Mouse (Mus musculus): ENCODE data around the gene Fam83c. TPM values are rescaled to one million over a fixed set of nuclear protein-coding genes. Genes with fewer than 3 reads are reported as not detected.

Gene Fam83c
- polyA plus RNA-seq, 1 experiment from 2014 or later, result 0.14 TPM

- no peaks in the 10 kb centered on the region for H3K4me1 ChIP-seq (ENCODE audit: control insufficient read depth, insufficient read depth, low read length)
- H3K36me3 ChIP-seq (ENCODE audit: control insufficient read depth, insufficient read depth, low read length), result no peaks in the 10 kb centered on the region
- no peak overlapping the region for H3K4me3 ChIP-seq (ENCODE audit: low read depth, low read length)
- H3K27ac ChIP-seq (ENCODE audit: low read depth, low read length), result no peak overlapping the region
- no peak overlapping the region for H3K4me2 ChIP-seq
- DNase-seq (ENCODE audit: low spot score, missing footprints) (no peak), ATAC-seq (ENCODE audit: low FRiP score) (no peak)
- H3K27me3 ChIP-seq (ENCODE audit: control insufficient read depth, insufficient read depth, low read length), result no peaks in the 10 kb centered on the region
- 87% methylated on average over 4 of the region's 4 CpGs for WGBS
- no peaks in the 10 kb centered on the region for H3K9me3 ChIP-seq (ENCODE audit: control insufficient read depth, low read length)
- H3K9ac ChIP-seq (ENCODE audit: low read length), result no peak overlapping the region
Measured at GRCm38 (mm10) chr2:155809620-155810019, 25.0 kb downstream of the Fam83c start.

- Histone ChIP-seq H3K9me3 (ENCODE audit: control insufficient read depth, low read length) (no peaks in the 10 kb centered on the region), H3K27me3 (ENCODE audit: control insufficient read depth, insufficient read depth, low read length) (no peaks in the 10 kb centered on the region), H3K4me1 (ENCODE audit: control insufficient read depth, insufficient read depth, low read length) (no peaks in the 10 kb centered on the region), H3K4me2 (no peak overlapping the region), H3K9ac (ENCODE audit: low read length) (no peak overlapping the region), H3K4me3 (ENCODE audit: low read depth, low read length) (no peak overlapping the region), H3K27ac (ENCODE audit: low read depth, low read length) (no peak overlapping the region), H3K36me3 (ENCODE audit: control insufficient read depth, insufficient read depth, low read length) (no peaks in the 10 kb centered on the region)
- WGBS, result 81% methylated on average over 4 of the region's 4 CpGs
- DNase-seq (ENCODE audit: low spot score, missing footprints), result no peak
- no peak for ATAC-seq (ENCODE audit: low FRiP score)
Measured at GRCm38 (mm10) chr2:155807408-155807807, 27.2 kb downstream of the Fam83c start.

- H3K9ac ChIP-seq (ENCODE audit: low read length), result no peak overlapping the region
- H3K9me3 ChIP-seq (ENCODE audit: control insufficient read depth, low read length), result no peaks in the 10 kb centered on the region
- H3K4me3 ChIP-seq (ENCODE audit: low read depth, low read length), result no peak overlapping the region
- H3K36me3 ChIP-seq (ENCODE audit: control insufficient read depth, insufficient read depth, low read length), result no peaks in the 10 kb centered on the region
- ATAC-seq (ENCODE audit: low FRiP score), result no peak
- no peak overlapping the region for H3K4me2 ChIP-seq
- no peaks in the 10 kb centered on the region for H3K27me3 ChIP-seq (ENCODE audit: control insufficient read depth, insufficient read depth, low read length)
- 77% methylated on average over 5 of the region's 5 CpGs for WGBS
- no peak overlapping the region for H3K27ac ChIP-seq (ENCODE audit: low read depth, low read length)
- no peak for DNase-seq (ENCODE audit: low spot score, missing footprints)
- H3K4me1 ChIP-seq (ENCODE audit: control insufficient read depth, insufficient read depth, low read length), result no peaks in the 10 kb centered on the region
Measured at GRCm38 (mm10) chr2:155806548-155806947, 28.1 kb downstream of the Fam83c start.

- Histone ChIP-seq H3K4me2 (no peak overlapping the region), H3K36me3 (ENCODE audit: control insufficient read depth, insufficient read depth, low read length) (no peaks in the 10 kb centered on the region), H3K9me3 (ENCODE audit: control insufficient read depth, low read length) (no peaks in the 10 kb centered on the region), H3K9ac (ENCODE audit: low read length) (no peak overlapping the region), H3K4me3 (ENCODE audit: low read depth, low read length) (no peak overlapping the region), H3K27ac (ENCODE audit: low read depth, low read length) (no peak overlapping the region), H3K4me1 (ENCODE audit: control insufficient read depth, insufficient read depth, low read length) (no peaks in the 10 kb centered on the region), H3K27me3 (ENCODE audit: control insufficient read depth, insufficient read depth, low read length) (no peaks in the 10 kb centered on the region)
- 83% methylated on average over 6 of the region's 6 CpGs for WGBS
- no peak for DNase-seq (ENCODE audit: low spot score, missing footprints)
- ATAC-seq (ENCODE audit: low FRiP score), result no peak
Measured at GRCm38 (mm10) chr2:155805925-155806255, 28.8 kb downstream of the Fam83c start.

- H3K27me3 ChIP-seq (ENCODE audit: control insufficient read depth, insufficient read depth, low read length), result no peaks in the 10 kb centered on the region
- H3K27ac ChIP-seq (ENCODE audit: low read depth, low read length), result no peak overlapping the region
- DNase-seq (ENCODE audit: low spot score, missing footprints) (no peak), ATAC-seq (ENCODE audit: low FRiP score) (no peak)
- no peaks in the 10 kb centered on the region for H3K9me3 ChIP-seq (ENCODE audit: control insufficient read depth, low read length)
- 68% methylated on average over 6 of the region's 6 CpGs for WGBS
- H3K9ac ChIP-seq (ENCODE audit: low read length), result no peak overlapping the region
- no peak overlapping the region for H3K4me3 ChIP-seq (ENCODE audit: low read depth, low read length)
- H3K4me2 ChIP-seq, result no peak overlapping the region
- no peaks in the 10 kb centered on the region for H3K4me1 ChIP-seq (ENCODE audit: control insufficient read depth, insufficient read depth, low read length)
- no peaks in the 10 kb centered on the region for H3K36me3 ChIP-seq (ENCODE audit: control insufficient read depth, insufficient read depth, low read length)
Measured at GRCm38 (mm10) chr2:155805231-155805924, 29.3 kb downstream of the Fam83c start.

GRCm38 (mm10) chr2:155804053-155804452 lies 30.6 kb downstream of the Fam83c start:
- 85% methylated on average over 5 of the region's 5 CpGs for WGBS

GRCm38 (mm10) chr2:155802761-155803160 lies 31.9 kb downstream of the Fam83c start:
- Histone ChIP-seq H3K27ac (ENCODE audit: low read depth, low read length) (no peak overlapping the region), H3K4me1 (ENCODE audit: control insufficient read depth, insufficient read depth, low read length) (no peaks in the 10 kb centered on the region), H3K9ac (ENCODE audit: low read length) (no peak overlapping the region), H3K36me3 (ENCODE audit: control insufficient read depth, insufficient read depth, low read length) (no peaks in the 10 kb centered on the region), H3K9me3 (ENCODE audit: control insufficient read depth, low read length) (no peaks in the 10 kb centered on the region), H3K4me2 (no peak overlapping the region), H3K4me3 (ENCODE audit: low read depth, low read length) (no peak overlapping the region), H3K27me3 (ENCODE audit: control insufficient read depth, insufficient read depth, low read length) (no peaks in the 10 kb centered on the region)
- DNase-seq (ENCODE audit: low spot score, missing footprints) (no peak), ATAC-seq (ENCODE audit: low FRiP score) (no peak)
- 60% methylated on average over 3 of the region's 3 CpGs for WGBS

More at GRCm38 (mm10) chr2:155804053-155804452, 30.6 kb downstream of the Fam83c start:
- DNase-seq (ENCODE audit: low spot score, missing footprints), result no peak
- no peak for ATAC-seq (ENCODE audit: low FRiP score)
- no peak overlapping the region for H3K27ac ChIP-seq (ENCODE audit: low read depth, low read length)
- H3K36me3 ChIP-seq (ENCODE audit: control insufficient read depth, insufficient read depth, low read length), result no peaks in the 10 kb centered on the region
- H3K4me2 ChIP-seq, result no peak overlapping the region
- H3K4me3 ChIP-seq (ENCODE audit: low read depth, low read length), result no peak overlapping the region
- H3K4me1 ChIP-seq (ENCODE audit: control insufficient read depth, insufficient read depth, low read length), result no peaks in the 10 kb centered on the region
- no peaks in the 10 kb centered on the region for H3K27me3 ChIP-seq (ENCODE audit: control insufficient read depth, insufficient read depth, low read length)
- H3K9ac ChIP-seq (ENCODE audit: low read length), result no peak overlapping the region
- no peaks in the 10 kb centered on the region for H3K9me3 ChIP-seq (ENCODE audit: control insufficient read depth, low read length)

- DNase-seq (ENCODE audit: low spot score, missing footprints) (no peak), ATAC-seq (ENCODE audit: low FRiP score) (no peak)
- Histone ChIP-seq H3K9me3 (ENCODE audit: control insufficient read depth, low read length) (no peaks in the 10 kb centered on the region), H3K36me3 (ENCODE audit: control insufficient read depth, insufficient read depth, low read length) (no peaks in the 10 kb centered on the region), H3K27me3 (ENCODE audit: control insufficient read depth, insufficient read depth, low read length) (no peaks in the 10 kb centered on the region), H3K4me2 (no peak overlapping the region), H3K27ac (ENCODE audit: low read depth, low read length) (no peak overlapping the region), H3K9ac (ENCODE audit: low read length) (no peak overlapping the region), H3K4me3 (ENCODE audit: low read depth, low read length) (no peak overlapping the region), H3K4me1 (ENCODE audit: control insufficient read depth, insufficient read depth, low read length) (no peaks in the 10 kb centered on the region)
- WGBS, result 61% methylated on average over 3 of the region's 3 CpGs
Measured at GRCm38 (mm10) chr2:155798613-155799012, 36.0 kb downstream of the Fam83c start.

GRCm38 (mm10) chr2:155794674-155795445 lies 39.8 kb downstream of the Fam83c start:
- Histone ChIP-seq H3K9ac (ENCODE audit: low read length) (no peak overlapping the region), H3K27ac (ENCODE audit: low read depth, low read length) (no peak overlapping the region), H3K9me3 (ENCODE audit: control insufficient read depth, low read length) (no peaks in the 10 kb centered on the region), H3K4me1 (ENCODE audit: control insufficient read depth, insufficient read depth, low read length) (peaks cover 2% of the 10 kb centered on the region; the same call in 1 of the 2 replicates), H3K27me3 (ENCODE audit: control insufficient read depth, insufficient read depth, low read length) (no peaks in the 10 kb centered on the region), H3K4me3 (ENCODE audit: low read depth, low read length) (no peak overlapping the region), H3K36me3 (ENCODE audit: control insufficient read depth, insufficient read depth, low read length) (no peaks in the 10 kb centered on the region), H3K4me2 (no peak overlapping the region)
- 90% methylated on average over 12 of the region's 12 CpGs for WGBS
- ATAC-seq (ENCODE audit: low FRiP score) (no peak), DNase-seq (ENCODE audit: low spot score, missing footprints) (no peak)

Measured in midbrain, embryonic 11.5 days (tissue).